Mouse (Mus musculus) megakaryocyte, embryonic 14.5 days (primary cell): ENCODE measurements around the gene Trim14. TPM values are rescaled to one million over a fixed set of nuclear protein-coding genes. Genes with fewer than 3 reads are reported as not detected.

Experiments used
- H3K27me3 ChIP-seq: replicated peaks from 2 replicates; pipeline ENCODE3; 2012; ENCODE audit warnings: inconsistent platforms
- H3K36me3 ChIP-seq: replicated peaks from 2 replicates; pipeline ENCODE3; 2012; ENCODE audit warnings: low read length, inconsistent platforms, mixed read lengths
- H3K4me1 ChIP-seq: 2 replicates; pipeline ENCODE4 v1.6.1; 2012; ENCODE audit warnings: inconsistent platforms
- H3K4me3 ChIP-seq: replicated peaks from 2 replicates; pipeline ENCODE3; 2012; ENCODE audit warnings: moderate library complexity, mild to moderate bottlenecking, inconsistent platforms
- H3K9me3 ChIP-seq: 2 replicates; pipeline ENCODE4 v1.6.1; 2012; ENCODE audit warnings: inconsistent platforms
- FLI1 ChIP-seq: IDR thresholded peaks from 2 replicates; pipeline ENCODE4 v1.6.1; 2012; ENCODE audit warnings: low read length, inconsistent platforms, mixed read lengths
- GATA1 ChIP-seq: IDR thresholded peaks from 3 replicates; pipeline ENCODE4 v1.6.1; 2012; ENCODE audit warnings: mixed read lengths, low read length, inconsistent platforms, borderline replicate concordance
- polyA plus RNA-seq: library from polyadenylated mRNA; stranded (reverse); fragments of >175 nt; gene quantifications from 2 replicates; pipeline ENCODE4 v1.2.3, GENCODE M21; 2012; ENCODE audit warnings: low replicate concordance; ENCODE audit not compliant: insufficient read depth

Gene Trim14
- polyA plus RNA-seq, 1 experiment, result 8.1 TPM

GRCm38 (mm10) chr4:46545498-46545897 lies 9.6 kb upstream of the Trim14 start:
- Histone ChIP-seq H3K4me3 (no peak overlapping the region), H3K27me3 (no peaks in the 10 kb centered on the region), H3K36me3 (peaks cover 72% of the 10 kb centered on the region), H3K4me1 (peaks cover 39% of the 10 kb centered on the region), H3K9me3 (no peaks in the 10 kb centered on the region)
- TF ChIP-seq GATA1 (no peak), FLI1 (no peak)

DNA sequence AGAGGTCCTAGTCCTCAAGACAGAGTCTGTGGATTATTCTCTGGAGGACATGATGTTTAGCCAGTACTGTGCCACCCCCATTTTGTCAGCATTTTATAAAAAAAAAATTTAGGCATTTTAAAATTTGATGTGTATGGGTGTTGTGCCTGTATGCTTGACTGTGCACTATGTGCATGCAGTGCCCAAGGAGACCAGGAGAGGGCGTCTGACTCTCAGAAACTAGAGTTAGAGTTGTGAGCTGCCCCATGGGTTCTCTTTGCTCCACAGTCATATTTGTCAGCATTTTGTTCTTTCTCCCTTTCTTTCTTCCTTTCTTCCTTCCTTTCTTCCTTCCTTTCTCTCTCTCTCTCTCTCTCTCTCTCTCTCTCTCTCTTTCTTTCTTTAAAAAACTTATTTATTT lies 8.4 kb upstream of the Trim14 start:
- H3K4me1 ChIP-seq, result peaks cover 30% of the 10 kb centered on the region
- no peaks in the 10 kb centered on the region for H3K9me3 ChIP-seq
- TF ChIP-seq FLI1 (no peak), GATA1 (no peak)
- H3K27me3 ChIP-seq, result no peaks in the 10 kb centered on the region
- H3K4me3 ChIP-seq, result no peak overlapping the region
- H3K36me3 ChIP-seq, result peaks cover 78% of the 10 kb centered on the region

DNA sequence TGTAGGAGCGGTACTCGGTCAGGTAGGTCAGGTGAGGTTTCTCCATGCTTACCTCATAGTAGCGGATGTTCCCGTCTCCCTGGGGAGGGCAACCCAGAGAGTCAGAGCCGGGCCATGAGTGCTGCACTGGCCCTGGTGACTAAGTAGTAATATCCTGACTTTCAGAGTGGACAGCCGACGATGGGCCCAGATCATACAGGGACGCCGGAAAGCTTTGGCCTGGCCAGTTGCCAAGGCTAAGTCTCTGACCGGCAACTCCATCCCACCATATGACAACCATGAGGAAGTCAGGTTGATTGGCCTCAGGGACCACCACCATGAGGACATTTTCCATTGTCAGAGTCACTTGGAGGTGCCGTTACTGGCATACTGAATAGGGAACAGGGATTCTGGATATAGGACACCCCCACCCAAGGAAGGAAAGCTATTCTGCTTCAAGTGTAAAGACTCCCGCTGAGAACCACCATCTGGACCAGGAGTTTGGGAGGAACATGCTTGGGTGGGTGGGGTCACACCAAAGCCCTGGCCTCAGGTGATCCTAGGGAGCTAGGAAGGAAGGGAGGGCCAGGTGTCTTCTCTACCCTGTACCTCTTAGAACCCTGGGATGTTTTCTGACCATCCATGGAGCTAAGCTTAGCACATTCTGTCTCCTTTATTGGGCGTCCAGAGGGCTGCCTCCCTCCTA lies 7.6 kb upstream of the Trim14 start:
- Histone ChIP-seq H3K4me1 (peaks cover 25% of the 10 kb centered on the region), H3K4me3 (no peak overlapping the region), H3K27me3 (peaks cover 2% of the 10 kb centered on the region), H3K36me3 (peaks cover 76% of the 10 kb centered on the region), H3K9me3 (no peaks in the 10 kb centered on the region)
- TF ChIP-seq FLI1 (no peak), GATA1 (no peak)

GRCm38 (mm10) chr4:46541707-46542106 lies 5.8 kb upstream of the Trim14 start:
- peaks cover 23% of the 10 kb centered on the region for H3K4me1 ChIP-seq
- H3K4me3 ChIP-seq, result no peak overlapping the region
- H3K27me3 ChIP-seq, result peaks cover 8% of the 10 kb centered on the region
- peaks cover 71% of the 10 kb centered on the region for H3K36me3 ChIP-seq
- no peaks in the 10 kb centered on the region for H3K9me3 ChIP-seq
- TF ChIP-seq GATA1 (no peak), FLI1 (no peak)

DNA sequence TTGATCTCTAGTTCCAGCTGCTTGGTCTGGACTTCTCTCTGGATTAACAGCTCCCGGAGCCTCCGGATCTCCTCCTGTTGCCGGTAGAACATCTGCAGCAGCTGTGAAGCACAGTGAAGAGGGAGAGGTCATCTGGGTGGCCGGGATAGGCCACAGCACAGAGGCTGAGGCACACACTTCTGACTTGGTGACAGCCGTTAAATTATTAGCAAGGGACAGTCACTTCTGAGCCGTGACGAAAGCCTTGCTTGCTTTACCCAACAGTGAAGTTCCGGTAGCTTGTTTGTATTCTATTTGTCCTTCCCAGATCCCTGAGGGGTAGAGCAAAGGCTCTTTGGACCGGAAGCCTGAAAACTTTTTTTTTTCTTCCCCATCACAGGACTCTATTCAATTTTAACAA lies 3.2 kb upstream of the Trim14 start:
- no peaks in the 10 kb centered on the region for H3K9me3 ChIP-seq
- H3K4me3 ChIP-seq, result no peak overlapping the region
- peaks cover 37% of the 10 kb centered on the region for H3K4me1 ChIP-seq
- H3K36me3 ChIP-seq, result peaks cover 57% of the 10 kb centered on the region
- H3K27me3 ChIP-seq, result peaks cover 15% of the 10 kb centered on the region
- TF ChIP-seq GATA1 (no peak), FLI1 (no peak)

DNA sequence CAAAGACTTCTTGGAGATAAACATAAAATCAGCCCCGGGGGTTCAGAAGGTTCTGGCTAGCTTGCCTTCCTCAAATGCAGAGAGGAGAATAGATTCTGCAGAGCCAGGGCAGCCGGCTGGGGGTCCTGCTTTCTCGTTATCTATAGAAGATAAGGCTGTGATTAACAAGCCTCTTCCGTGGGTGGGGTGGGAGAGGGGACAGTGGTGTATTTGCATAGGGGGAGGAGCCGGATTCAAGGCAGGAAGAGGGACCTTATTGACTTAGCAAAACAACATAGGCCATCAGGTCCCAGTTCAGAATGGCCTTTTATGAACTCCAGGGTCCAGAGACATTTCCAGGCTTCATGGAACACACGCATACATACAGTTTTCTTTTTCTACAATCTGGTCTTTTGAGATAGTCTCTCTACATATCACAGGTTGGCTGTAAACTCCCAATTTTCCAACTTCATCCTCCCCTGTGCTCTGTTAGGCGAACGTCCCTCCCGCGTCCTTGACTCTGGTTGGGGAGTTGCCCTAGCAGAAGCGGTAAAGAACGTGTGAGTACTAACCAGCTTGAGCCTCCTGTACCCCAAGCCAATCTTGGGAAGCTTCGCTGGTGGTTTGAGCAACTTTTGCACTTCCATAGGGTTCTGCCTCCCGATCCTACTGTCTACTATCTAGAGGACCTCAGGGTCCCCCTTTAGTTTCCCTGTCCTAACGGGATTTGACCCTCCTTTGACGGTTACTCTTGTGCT lies 679 bp downstream of the Trim14 start:
- Histone ChIP-seq H3K4me3 (peak overlapping the region; percentile 94), H3K4me1 (peaks cover 50% of the 10 kb centered on the region), H3K9me3 (no peaks in the 10 kb centered on the region), H3K27me3 (peaks cover 15% of the 10 kb centered on the region), H3K36me3 (peaks cover 42% of the 10 kb centered on the region)
- TF ChIP-seq GATA1, result no peak
- no peak for TF ChIP-seq FLI1

DNA sequence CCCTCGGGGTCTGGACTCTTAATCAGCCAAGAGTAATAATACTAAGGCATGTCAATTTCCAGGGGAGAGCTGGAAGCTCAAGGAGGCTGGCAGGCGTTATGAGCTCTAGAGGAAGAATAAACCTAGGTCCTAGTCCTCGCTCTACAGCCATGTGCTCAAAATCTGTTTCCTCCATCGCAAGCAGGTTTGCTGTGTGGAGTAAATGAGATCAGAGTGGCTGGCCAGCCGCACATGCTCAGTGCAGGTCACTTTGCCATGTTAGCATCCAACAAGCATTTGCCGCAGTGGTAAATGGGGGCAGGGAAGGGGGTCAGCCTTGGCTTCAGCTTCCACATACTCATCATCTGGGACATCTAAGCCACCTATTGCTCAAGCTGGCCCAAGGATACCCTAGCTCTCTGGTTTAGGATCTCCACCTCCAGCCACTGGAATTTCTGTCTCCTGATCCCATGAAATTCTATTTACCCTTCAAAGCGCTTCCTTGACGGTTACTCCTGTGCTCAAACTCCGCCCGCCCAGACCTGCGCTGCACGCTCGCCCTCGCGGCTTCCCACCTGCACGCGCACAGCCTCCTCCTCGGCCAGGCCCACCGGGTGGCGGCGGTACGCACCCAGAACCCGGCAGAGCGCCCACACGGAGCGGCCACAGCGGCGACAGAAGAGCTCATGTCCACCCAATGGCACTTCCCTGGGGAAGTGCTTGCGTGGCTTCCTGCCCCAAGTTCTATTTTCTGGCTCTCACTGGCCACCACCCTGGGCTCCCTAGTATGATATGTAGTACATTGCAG lies 1.8 kb downstream of the Trim14 start:
- H3K36me3 ChIP-seq, result peaks cover 39% of the 10 kb centered on the region

DNA sequence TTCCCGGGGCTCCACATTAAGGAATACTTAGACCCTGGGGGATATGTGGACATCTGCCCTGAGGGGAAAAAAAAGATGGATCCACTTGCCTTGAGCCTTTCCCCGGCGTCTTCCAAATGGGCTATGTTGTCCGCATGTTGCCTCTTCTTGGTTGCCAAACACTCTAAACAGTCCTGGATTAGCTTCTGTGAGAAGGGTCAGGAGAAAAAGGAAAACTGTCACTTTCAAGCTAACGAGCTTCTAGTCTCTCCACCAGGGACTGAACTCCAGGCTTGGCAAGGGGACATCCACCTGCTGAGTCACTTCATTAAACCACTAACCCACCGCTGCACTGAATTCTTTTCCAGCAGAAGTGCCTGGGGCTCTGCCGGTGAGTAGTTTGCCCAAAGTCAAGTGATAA lies 3.0 kb downstream of the Trim14 start:
- Histone ChIP-seq H3K4me3 (no peak overlapping the region), H3K27me3 (peaks cover 8% of the 10 kb centered on the region)
- TF ChIP-seq GATA1 (no peak), FLI1 (no peak)

More for the DNA sequence above, 1.8 kb downstream of the Trim14 start:
- Histone ChIP-seq H3K4me1 (peaks cover 54% of the 10 kb centered on the region), H3K4me3 (peak overlapping the region; percentile 94), H3K9me3 (no peaks in the 10 kb centered on the region), H3K27me3 (peaks cover 15% of the 10 kb centered on the region)
- TF ChIP-seq FLI1, result no peak
- TF ChIP-seq GATA1, result no peak

DNA sequence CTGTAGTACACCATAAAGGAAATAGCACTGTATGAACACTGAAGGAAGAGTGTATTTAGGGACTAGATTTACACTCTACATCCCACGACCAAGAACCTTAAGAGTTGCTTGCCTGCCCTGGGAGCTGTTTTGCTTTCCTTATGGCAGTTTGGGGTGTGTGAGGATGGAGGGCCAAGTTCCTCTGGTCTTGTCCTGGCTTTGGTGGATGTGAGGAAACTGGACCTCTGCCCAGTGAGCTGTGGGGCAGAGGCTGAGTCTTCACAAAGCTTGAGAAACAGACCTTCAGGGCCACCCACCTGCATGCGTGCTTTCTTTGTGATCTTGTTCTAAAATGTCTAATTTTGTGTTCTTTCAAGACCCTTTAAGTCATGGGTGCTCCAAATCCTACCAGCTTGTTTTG lies 3.4 kb downstream of the Trim14 start:
- Histone ChIP-seq H3K9me3 (no peaks in the 10 kb centered on the region), H3K36me3 (peaks cover 26% of the 10 kb centered on the region), H3K4me3 (no peak overlapping the region), H3K27me3 (peaks cover 7% of the 10 kb centered on the region), H3K4me1 (peaks cover 54% of the 10 kb centered on the region)
- TF ChIP-seq GATA1 (no peak), FLI1 (no peak)

More for the DNA sequence above, 3.0 kb downstream of the Trim14 start:
- Histone ChIP-seq H3K4me1 (peaks cover 53% of the 10 kb centered on the region), H3K9me3 (no peaks in the 10 kb centered on the region), H3K36me3 (peaks cover 29% of the 10 kb centered on the region)
